Mouse (Mus musculus) E14TG2a.4 (cell line): ENCODE results near the gene Zfand3.

ENCODE experiments used
- CTCF ChIP-seq: conservative IDR thresholded peaks from 2 replicates; pipeline ENCODE4 v1.5.1; 2014; ENCODE audit warnings: low read length
- NANOG ChIP-seq: IDR thresholded peaks from 2 replicates; pipeline ENCODE4 v1.6.1; 2014; ENCODE audit warnings: borderline replicate concordance, low read length, mixed read lengths
- POU5F1 ChIP-seq: IDR thresholded peaks from 2 replicates; pipeline ENCODE4 v1.6.1; 2014; ENCODE audit warnings: low read length, borderline replicate concordance

GRCm38 (mm10) chr17:30178402-30178801, 173.9 kb downstream of the Zfand3 start:
- TF ChIP-seq CTCF (no peak), NANOG (no peak), POU5F1 (no peak)
